Mouse (Mus musculus) hindbrain, embryonic 14.5 days (tissue): ENCODE results near the gene Negr1. TPM values are rescaled to one million over a fixed set of nuclear protein-coding genes. Genes with fewer than 3 reads are reported as not detected.

Experiments used
- ATAC-seq: fragments of 200-750 bp; cut with Nextera tagmentation; 2 replicates; pipeline ENCODE4 v1.8.0; 2017; ENCODE audit warnings: moderate number of reproducible peaks, mild to moderate bottlenecking, moderate TSS enrichment, moderate library complexity; ENCODE audit not compliant: low FRiP score
- DNase-seq: peaks from one replicate; pipeline ENCODE4 v3.0.0-alpha.2; 2015; ENCODE audit warnings: low spot score
- H3K27ac ChIP-seq: fragments of 300-500 bp; sonication (generic); 2 replicates; pipeline ENCODE4 v1.5.1; 2014; ENCODE audit warnings: mild to moderate bottlenecking, moderate library complexity
- H3K27me3 ChIP-seq: fragments of 300-500 bp; sonication (generic); 2 replicates; pipeline ENCODE4 v1.6.1; 2014; ENCODE audit warnings: mild to moderate bottlenecking, low read length, mixed read lengths; ENCODE audit not compliant: control insufficient read depth, insufficient read depth
- H3K36me3 ChIP-seq: fragments of 300-500 bp; sonication (generic); replicated peaks from 2 replicates; pipeline ENCODE4 v1.6.1; 2014; ENCODE audit not compliant: control insufficient read depth, insufficient read depth
- H3K4me1 ChIP-seq: fragments of 300-500 bp; sonication (generic); replicated peaks from 2 replicates; pipeline ENCODE4 v1.6.1; 2014; ENCODE audit warnings: antibody characterized with exemption, low read length, mixed read lengths; ENCODE audit not compliant: control insufficient read depth, insufficient read depth
- H3K4me2 ChIP-seq: fragments of 300-500 bp; sonication (generic); replicated peaks from 2 replicates; pipeline ENCODE4 v1.6.1; 2014; ENCODE audit warnings: mild to moderate bottlenecking, moderate library complexity
- H3K4me3 ChIP-seq: fragments of 300-500 bp; sonication (generic); replicated peaks from 2 replicates; pipeline ENCODE4 v1.5.1; 2014; ENCODE audit warnings: mild to moderate bottlenecking, low read length
- H3K9ac ChIP-seq: fragments of 300-500 bp; sonication (generic); 2 replicates; pipeline ENCODE4 v1.6.1; 2014
- H3K9me3 ChIP-seq: fragments of 300-500 bp; sonication (generic); 2 replicates; pipeline ENCODE4 v1.6.1; 2016; ENCODE audit warnings: low read length; ENCODE audit not compliant: control insufficient read depth
- WGBS: fragments of 180-500 bp; shearing (Covaris S2); extraction: QIAGEN DNeasy Blood & Tissue Kit; methylation state at CpG from one replicate; pipeline ENCODE4 v1.1.7; 2014; 5-methylcytosine and 5-hydroxymethylcytosine counted together
- polyA plus RNA-seq: library from polyadenylated mRNA; unstranded; fragments of >200 nt; fragmentation: Nextera tagmentation; extraction: Ambion mirVana; gene quantifications from 2 replicates; pipeline ENCODE4 v1.2.1, GENCODE M21; 2014

The Negr1 gene
- polyA plus RNA-seq, 1 experiment from 2014 or later = 46.2 TPM

DNA sequence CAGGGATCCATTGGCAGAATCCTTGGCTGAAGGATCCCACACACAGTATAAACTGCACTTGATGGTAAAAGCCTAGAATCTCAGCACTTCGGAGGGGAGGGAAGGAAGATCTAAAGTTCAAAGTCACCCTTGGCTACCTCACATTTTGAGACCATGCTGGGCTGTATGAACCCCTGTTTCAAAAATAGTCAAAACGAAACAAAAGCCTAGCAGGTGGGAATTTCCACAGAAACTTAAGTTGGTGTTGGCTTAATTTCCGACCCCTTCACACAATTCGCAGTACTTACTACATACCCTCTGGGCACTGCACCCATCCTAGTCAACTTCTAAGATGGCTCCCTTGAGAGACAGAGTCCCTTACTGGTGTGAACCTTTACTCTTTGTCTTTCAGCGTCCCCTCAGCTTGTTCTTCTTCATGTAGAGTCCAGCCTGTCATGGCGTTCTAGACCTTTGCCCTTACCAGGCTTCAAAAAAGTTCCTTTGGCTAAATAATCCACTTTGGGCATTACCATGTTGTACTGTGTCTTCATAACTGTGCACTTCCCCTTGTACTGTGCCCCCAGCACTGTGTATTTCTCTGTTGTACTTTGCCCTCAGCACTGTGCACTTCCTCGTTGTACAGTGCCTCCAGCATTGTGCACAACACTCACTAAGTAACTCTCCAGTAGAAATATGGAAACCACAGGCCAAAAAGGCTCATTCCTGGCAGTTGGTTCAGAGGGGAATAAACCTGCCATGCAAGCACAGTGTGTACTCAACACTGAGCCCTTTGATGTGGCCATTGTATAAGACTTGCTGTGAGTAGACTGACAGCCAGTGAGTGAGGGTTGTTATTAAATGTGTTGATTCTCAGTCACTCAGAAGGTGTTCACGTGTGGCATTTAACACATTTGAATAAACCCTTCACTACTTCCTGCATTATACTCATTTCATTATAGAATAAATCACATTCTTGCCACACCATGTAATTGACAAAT is 521.5 kb downstream of the Negr1 start:
- H3K9ac ChIP-seq = no peak overlapping the region
- ATAC-seq = no peak
- WGBS = 83% methylated on average over 8 of the region's 8 CpGs
- no peak overlapping the region for H3K27ac ChIP-seq
- H3K27me3 ChIP-seq = no peaks in the 10 kb centered on the region
- H3K36me3 ChIP-seq = no peaks in the 10 kb centered on the region
- H3K4me3 ChIP-seq = no peak overlapping the region
- no peaks in the 10 kb centered on the region for H3K9me3 ChIP-seq
- H3K4me2 ChIP-seq = no peak overlapping the region
- H3K4me1 ChIP-seq = no peaks in the 10 kb centered on the region
- no peak for DNase-seq

GRCm38 (mm10) chr3:157085180-157085579 is 523.6 kb downstream of the Negr1 start:
- no peaks in the 10 kb centered on the region for H3K27me3 ChIP-seq
- no peak overlapping the region for H3K27ac ChIP-seq
- no peaks in the 10 kb centered on the region for H3K9me3 ChIP-seq
- WGBS = 76% methylated on average over 1 of the region's 1 CpGs
- no peak overlapping the region for H3K4me3 ChIP-seq
- ATAC-seq (no peak), DNase-seq (no peak)
- no peaks in the 10 kb centered on the region for H3K36me3 ChIP-seq
- H3K4me2 ChIP-seq = no peak overlapping the region
- no peaks in the 10 kb centered on the region for H3K4me1 ChIP-seq
- H3K9ac ChIP-seq = no peak overlapping the region

- no peaks in the 10 kb centered on the region for H3K27me3 ChIP-seq
- DNase-seq = no peak
Measured at GRCm38 (mm10) chr3:157090051-157090450, 528.5 kb downstream of the Negr1 start.

DNA sequence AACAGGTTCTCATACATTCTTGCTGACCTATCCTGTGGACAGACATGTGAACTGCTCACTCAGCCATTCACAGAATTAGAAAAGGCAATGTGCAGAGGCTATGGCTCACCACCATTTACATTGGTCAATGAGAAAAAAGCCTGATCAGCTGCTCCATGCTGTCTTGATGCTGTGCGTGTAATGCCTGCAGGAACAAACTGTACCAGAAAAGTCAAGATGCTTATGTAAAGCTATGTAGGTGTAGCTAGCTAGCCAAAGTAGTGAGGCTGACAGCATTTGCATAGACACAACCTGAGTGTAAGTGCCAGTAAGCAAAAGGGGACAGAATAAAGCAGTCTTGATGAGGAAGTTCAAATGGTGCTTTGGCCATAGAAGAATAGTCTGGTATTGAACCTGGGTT is 534.7 kb downstream of the Negr1 start:
- ATAC-seq (no peak), DNase-seq (no peak)
- Histone ChIP-seq H3K27ac (no peak overlapping the region), H3K9ac (no peak overlapping the region), H3K4me3 (no peak overlapping the region), H3K4me2 (no peak overlapping the region), H3K9me3 (no peaks in the 10 kb centered on the region), H3K36me3 (no peaks in the 10 kb centered on the region), H3K27me3 (no peaks in the 10 kb centered on the region), H3K4me1 (no peaks in the 10 kb centered on the region)
- WGBS = 97% methylated on average over 1 of the region's 1 CpGs

More at GRCm38 (mm10) chr3:157090051-157090450, 528.5 kb downstream of the Negr1 start:
- ATAC-seq = no peak
- H3K36me3 ChIP-seq = no peaks in the 10 kb centered on the region
- no peak overlapping the region for H3K4me3 ChIP-seq
- H3K4me1 ChIP-seq = no peaks in the 10 kb centered on the region
- 73% methylated on average over 4 of the region's 4 CpGs for WGBS
- H3K9ac ChIP-seq = no peak overlapping the region
- H3K4me2 ChIP-seq = no peak overlapping the region
- H3K27ac ChIP-seq = no peak overlapping the region
- no peaks in the 10 kb centered on the region for H3K9me3 ChIP-seq

- no peaks in the 10 kb centered on the region for H3K9me3 ChIP-seq
- no peak overlapping the region for H3K4me2 ChIP-seq
- no peak overlapping the region for H3K4me3 ChIP-seq
- no peaks in the 10 kb centered on the region for H3K27me3 ChIP-seq
- no peak overlapping the region for H3K9ac ChIP-seq
- H3K36me3 ChIP-seq = no peaks in the 10 kb centered on the region
- ATAC-seq (no peak), DNase-seq (no peak)
- H3K27ac ChIP-seq = no peak overlapping the region
- no peaks in the 10 kb centered on the region for H3K4me1 ChIP-seq
Measured at GRCm38 (mm10) chr3:157097514-157097913, 535.9 kb downstream of the Negr1 start.

- ATAC-seq (no peak), DNase-seq (no peak)
- H3K36me3 ChIP-seq = no peaks in the 10 kb centered on the region
- no peak overlapping the region for H3K27ac ChIP-seq
- H3K9me3 ChIP-seq = no peaks in the 10 kb centered on the region
- H3K4me3 ChIP-seq = no peak overlapping the region
- no peaks in the 10 kb centered on the region for H3K4me1 ChIP-seq
- H3K27me3 ChIP-seq = no peaks in the 10 kb centered on the region
- no peak overlapping the region for H3K9ac ChIP-seq
- H3K4me2 ChIP-seq = no peak overlapping the region
- WGBS = 39% methylated on average over 6 of the region's 6 CpGs
Measured at GRCm38 (mm10) chr3:157098417-157098816, 536.8 kb downstream of the Negr1 start.

- Histone ChIP-seq H3K27ac (no peak overlapping the region), H3K27me3 (no peaks in the 10 kb centered on the region), H3K4me2 (no peak overlapping the region), H3K9ac (no peak overlapping the region), H3K9me3 (no peaks in the 10 kb centered on the region), H3K4me3 (no peak overlapping the region), H3K4me1 (no peaks in the 10 kb centered on the region), H3K36me3 (no peaks in the 10 kb centered on the region)
- WGBS = 87% methylated on average over 3 of the region's 3 CpGs
- ATAC-seq = no peak
- DNase-seq = no peak
Measured at GRCm38 (mm10) chr3:157104866-157105579, 543.4 kb downstream of the Negr1 start.

DNA sequence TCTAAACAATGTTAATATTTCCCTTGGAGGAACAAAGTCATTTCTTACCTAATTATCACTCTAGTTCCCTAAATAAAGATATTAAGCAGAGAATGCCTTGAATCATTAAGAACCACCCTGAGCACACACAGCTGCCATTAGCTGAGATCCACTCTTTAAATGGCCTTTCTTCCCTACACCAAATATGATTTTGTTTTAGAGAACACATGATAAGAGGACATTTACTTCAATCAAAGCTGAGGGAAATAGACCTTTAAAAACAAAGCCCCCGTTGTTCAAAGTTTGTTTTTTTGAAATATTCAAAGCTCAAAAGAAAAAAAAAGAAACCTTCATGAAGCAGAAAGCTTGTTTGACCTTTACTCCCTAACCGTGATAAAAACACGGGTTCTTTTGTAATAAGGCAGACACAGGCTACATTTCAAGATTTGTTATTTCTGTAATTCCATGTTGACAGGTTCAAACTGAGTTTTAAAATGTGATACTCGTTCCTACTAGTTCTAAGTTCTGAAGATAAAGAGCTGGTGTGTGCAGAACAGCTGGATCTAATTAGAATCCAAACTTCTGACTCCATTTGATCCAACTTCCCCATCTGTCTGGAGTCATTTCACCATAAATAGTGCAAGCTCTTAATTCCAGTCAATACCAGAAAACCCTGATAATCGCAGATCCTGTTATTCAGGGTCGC is 544.1 kb downstream of the Negr1 start:
- Histone ChIP-seq H3K4me1 (no peaks in the 10 kb centered on the region), H3K36me3 (no peaks in the 10 kb centered on the region), H3K27me3 (no peaks in the 10 kb centered on the region), H3K4me2 (no peak overlapping the region), H3K27ac (no peak overlapping the region), H3K9ac (no peak overlapping the region), H3K9me3 (no peaks in the 10 kb centered on the region), H3K4me3 (no peak overlapping the region)
- no peak for DNase-seq
- no peak for ATAC-seq
- 74% methylated on average over 6 of the region's 6 CpGs for WGBS

GRCm38 (mm10) chr3:157108156-157108555 is 546.6 kb downstream of the Negr1 start:
- no peak for ATAC-seq
- H3K36me3 ChIP-seq = no peaks in the 10 kb centered on the region
- no peak overlapping the region for H3K27ac ChIP-seq
- no peak overlapping the region for H3K9ac ChIP-seq
- no peaks in the 10 kb centered on the region for H3K27me3 ChIP-seq
- WGBS = 76% methylated on average over 2 of the region's 2 CpGs
- no peaks in the 10 kb centered on the region for H3K9me3 ChIP-seq
- H3K4me1 ChIP-seq = no peaks in the 10 kb centered on the region
- H3K4me2 ChIP-seq = no peak overlapping the region
- no peak overlapping the region for H3K4me3 ChIP-seq
- DNase-seq = no peak
